Mouse (Mus musculus) liver, postnatal 0 days (tissue): ENCODE measurements at regions not wholly inside any gene's neighbourhood (a gene's known extent, or its start where the extent isn't known, plus 50 kb on each side); places are given as distances from the start of the nearest gene placed in this dataset.
A peak's percentile ranks its signal among the peaks of the same experiment; 100 is the strongest.

ENCODE experiments used
- ATAC-seq: fragments of 200-750 bp; cut with Nextera tagmentation; 2 replicates; pipeline ENCODE4 v1.8.0; 2017; ENCODE audit warnings: mild to moderate bottlenecking, moderate library complexity
- DNase-seq: peaks from one replicate; pipeline ENCODE4 v3.0.0-alpha.2; 2016
- H3K27ac ChIP-seq: fragments of 300-500 bp; sonication (generic); 2 replicates; pipeline ENCODE4 v1.5.1; 2014; ENCODE audit warnings: antibody characterized with exemption, moderate library complexity, mild to moderate bottlenecking, low read depth
- H3K27me3 ChIP-seq: fragments of 300-500 bp; sonication (generic); 2 replicates; pipeline ENCODE4 v1.6.1; 2014; ENCODE audit warnings: low read length, control low read depth, mixed read lengths; ENCODE audit not compliant: insufficient read depth
- H3K36me3 ChIP-seq: fragments of 300-500 bp; sonication (generic); replicated peaks from 2 replicates; pipeline ENCODE4 v1.6.1; 2014; ENCODE audit warnings: mild to moderate bottlenecking, control low read depth, low read length, moderate library complexity, mixed read lengths; ENCODE audit not compliant: insufficient read depth
- H3K4me1 ChIP-seq: fragments of 300-500 bp; sonication (generic); 2 replicates; pipeline ENCODE4 v1.6.1; 2014; ENCODE audit warnings: antibody characterized with exemption, mild to moderate bottlenecking, control low read depth; ENCODE audit not compliant: insufficient read depth
- H3K4me2 ChIP-seq: fragments of 300-500 bp; sonication (generic); 2 replicates; pipeline ENCODE4 v1.6.1; 2014; ENCODE audit warnings: low read depth, mild to moderate bottlenecking, low read length, moderate library complexity, mixed read lengths
- H3K4me3 ChIP-seq: fragments of 300-500 bp; sonication (generic); 2 replicates; pipeline ENCODE4 v1.5.1; 2014; ENCODE audit warnings: low read depth, low read length
- H3K9ac ChIP-seq: fragments of 300-500 bp; sonication (generic); replicated peaks from 2 replicates; pipeline ENCODE4 v1.6.1; 2014; ENCODE audit warnings: mild to moderate bottlenecking, moderate library complexity
- H3K9me3 ChIP-seq: fragments of 300-500 bp; sonication (generic); 2 replicates; pipeline ENCODE4 v1.6.1; 2016; ENCODE audit warnings: mild to moderate bottlenecking, control low read depth, low read length, mixed read lengths
- CTCF ChIP-seq: sonication (generic); IDR thresholded peaks from 2 replicates; pipeline ENCODE4 v1.5.1; 2016; ENCODE audit warnings: antibody characterized with exemption, low read depth
- EP300 ChIP-seq: IDR thresholded peaks from 2 replicates; pipeline ENCODE4 v1.6.1; 2016; ENCODE audit warnings: antibody characterized with exemption, low read depth, mild to moderate bottlenecking
- WGBS: fragments of 180-500 bp; shearing (Covaris S2); extraction: QIAGEN DNeasy Blood & Tissue Kit; methylation state at CpG from one replicate; pipeline ENCODE4 v1.1.7; 2014; ENCODE audit not compliant: insufficient replicate concordance; 5-methylcytosine and 5-hydroxymethylcytosine counted together

- ATAC-seq (no peak), DNase-seq (no peak)
- WGBS = 68% methylated on average over 1 of the region's 1 CpGs
- TF ChIP-seq CTCF = no peak
- no peak for TF ChIP-seq EP300
- no peaks in the 10 kb centered on the region for H3K9me3 ChIP-seq
- no peak overlapping the region for H3K4me2 ChIP-seq
- no peak overlapping the region for H3K9ac ChIP-seq
- H3K36me3 ChIP-seq = no peaks in the 10 kb centered on the region
- no peaks in the 10 kb centered on the region for H3K27me3 ChIP-seq
- no peak overlapping the region for H3K4me3 ChIP-seq
- no peaks in the 10 kb centered on the region for H3K4me1 ChIP-seq
- H3K27ac ChIP-seq = no peak overlapping the region
Measured at GRCm38 (mm10) chr17:48592457-48592856, 137.8 kb downstream of the Unc5cl start.

- ATAC-seq (no peak), DNase-seq (no peak)
- Histone ChIP-seq H3K9me3 (no peaks in the 10 kb centered on the region), H3K4me1 (no peaks in the 10 kb centered on the region), H3K4me2 (no peak overlapping the region), H3K4me3 (no peak overlapping the region), H3K36me3 (no peaks in the 10 kb centered on the region), H3K27ac (no peak overlapping the region), H3K9ac (no peak overlapping the region), H3K27me3 (no peaks in the 10 kb centered on the region)
- WGBS = 61% methylated on average over 10 of the region's 10 CpGs
- TF ChIP-seq CTCF (0 out of 2 replicates have a peak, but pooled peaks have one; percentile 20), EP300 (no peak)
Measured at GRCm38 (mm10) chr17:48595418-48595963, 140.8 kb downstream of the Unc5cl start.

GRCm38 (mm10) chr17:48596406-48596805, 141.7 kb downstream of the Unc5cl start:
- Histone ChIP-seq H3K36me3 (no peaks in the 10 kb centered on the region), H3K4me1 (no peaks in the 10 kb centered on the region), H3K27ac (no peak overlapping the region), H3K9me3 (no peaks in the 10 kb centered on the region), H3K4me2 (no peak overlapping the region), H3K27me3 (no peaks in the 10 kb centered on the region), H3K9ac (no peak overlapping the region), H3K4me3 (no peak overlapping the region)
- TF ChIP-seq CTCF (peak; percentile 42), EP300 (no peak)
- DNase-seq = no peak
- WGBS = 72% methylated on average over 3 of the region's 3 CpGs
- ATAC-seq = no peak

GRCm38 (mm10) chr17:48597301-48597700, 142.6 kb downstream of the Unc5cl start:
- 88% methylated on average over 1 of the region's 1 CpGs for WGBS
- no peak overlapping the region for H3K27ac ChIP-seq
- H3K9ac ChIP-seq = no peak overlapping the region
- no peak for TF ChIP-seq EP300
- peak; percentile 28; the same call in 1 of the 2 replicates for TF ChIP-seq CTCF
- H3K4me1 ChIP-seq = no peaks in the 10 kb centered on the region
- H3K4me2 ChIP-seq = no peak overlapping the region
- no peaks in the 10 kb centered on the region for H3K9me3 ChIP-seq
- DNase-seq = no peak
- no peak overlapping the region for H3K4me3 ChIP-seq
- no peaks in the 10 kb centered on the region for H3K27me3 ChIP-seq
- no peaks in the 10 kb centered on the region for H3K36me3 ChIP-seq
- no peak for ATAC-seq

GRCm38 (mm10) chr17:48598471-48599141, 143.9 kb downstream of the Unc5cl start:
- Histone ChIP-seq H3K36me3 (no peaks in the 10 kb centered on the region), H3K9me3 (no peaks in the 10 kb centered on the region), H3K4me3 (no peak overlapping the region), H3K27me3 (no peaks in the 10 kb centered on the region), H3K9ac (no peak overlapping the region), H3K4me2 (no peak overlapping the region), H3K4me1 (no peaks in the 10 kb centered on the region), H3K27ac (no peak overlapping the region)
- 67% methylated on average over 16 of the region's 16 CpGs for WGBS
- DNase-seq = no peak
- no peak for ATAC-seq
- no peak for TF ChIP-seq CTCF
- no peak for TF ChIP-seq EP300

- Histone ChIP-seq H3K4me2 (no peak overlapping the region), H3K27ac (no peak overlapping the region), H3K9me3 (no peaks in the 10 kb centered on the region), H3K4me3 (no peak overlapping the region), H3K9ac (no peak overlapping the region), H3K36me3 (no peaks in the 10 kb centered on the region), H3K4me1 (no peaks in the 10 kb centered on the region), H3K27me3 (no peaks in the 10 kb centered on the region)
- 75% methylated on average over 6 of the region's 6 CpGs for WGBS
- ATAC-seq (no peak), DNase-seq (no peak)
- TF ChIP-seq CTCF (no peak), EP300 (no peak)
Measured at GRCm38 (mm10) chr17:48600176-48600575, 145.5 kb downstream of the Unc5cl start.
